Mouse (Mus musculus): ENCODE results near the gene Zfp941. TPM values are rescaled to one million over a fixed set of nuclear protein-coding genes. Genes with fewer than 3 reads are reported as not detected.

Zfp941 gene
- 1.1 TPM for polyA plus RNA-seq (2014; fragmentation: Illumina TruSeq; extraction: RNeasy Lipid Tissue Mini Kit (QIAGEN cat#74804); ENCODE audit: low read depth, low replicate concordance)

DNA sequence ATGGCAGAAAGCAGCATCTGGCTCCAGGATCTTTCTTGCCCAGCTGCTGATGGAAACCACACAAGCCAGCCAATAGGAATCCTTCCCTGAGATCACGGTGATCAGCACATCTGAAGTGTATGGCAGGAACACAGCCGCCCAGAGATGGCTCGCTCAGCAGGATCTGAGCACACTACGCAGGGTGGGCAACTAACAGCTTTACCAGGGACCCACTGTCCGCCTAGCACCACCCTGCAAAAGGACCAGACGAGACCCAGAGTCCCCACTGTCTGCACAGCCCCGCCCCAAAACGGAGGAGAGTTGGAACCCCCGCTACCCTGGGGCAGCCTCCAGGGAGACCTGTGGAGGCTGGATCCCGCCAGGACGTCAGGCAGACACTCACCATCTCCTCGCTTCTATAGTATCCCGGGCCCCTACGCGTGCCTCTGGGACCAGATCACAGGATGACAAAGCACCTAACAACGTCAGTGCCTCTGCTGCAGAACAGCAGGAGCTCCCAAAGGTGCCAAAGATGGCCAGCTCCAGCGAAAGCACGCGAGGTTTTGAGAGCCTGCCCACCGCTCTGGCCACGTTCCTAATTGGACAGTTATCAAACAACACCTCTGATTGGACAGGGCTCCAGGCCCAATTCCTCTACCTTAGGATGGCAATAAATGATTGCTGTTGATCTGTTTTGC lies at the start of gene Zfp941:
Gene Zfp941 (minus strand): TSS at position 526 of the 677 bp plus-strand sequence.

DNA sequence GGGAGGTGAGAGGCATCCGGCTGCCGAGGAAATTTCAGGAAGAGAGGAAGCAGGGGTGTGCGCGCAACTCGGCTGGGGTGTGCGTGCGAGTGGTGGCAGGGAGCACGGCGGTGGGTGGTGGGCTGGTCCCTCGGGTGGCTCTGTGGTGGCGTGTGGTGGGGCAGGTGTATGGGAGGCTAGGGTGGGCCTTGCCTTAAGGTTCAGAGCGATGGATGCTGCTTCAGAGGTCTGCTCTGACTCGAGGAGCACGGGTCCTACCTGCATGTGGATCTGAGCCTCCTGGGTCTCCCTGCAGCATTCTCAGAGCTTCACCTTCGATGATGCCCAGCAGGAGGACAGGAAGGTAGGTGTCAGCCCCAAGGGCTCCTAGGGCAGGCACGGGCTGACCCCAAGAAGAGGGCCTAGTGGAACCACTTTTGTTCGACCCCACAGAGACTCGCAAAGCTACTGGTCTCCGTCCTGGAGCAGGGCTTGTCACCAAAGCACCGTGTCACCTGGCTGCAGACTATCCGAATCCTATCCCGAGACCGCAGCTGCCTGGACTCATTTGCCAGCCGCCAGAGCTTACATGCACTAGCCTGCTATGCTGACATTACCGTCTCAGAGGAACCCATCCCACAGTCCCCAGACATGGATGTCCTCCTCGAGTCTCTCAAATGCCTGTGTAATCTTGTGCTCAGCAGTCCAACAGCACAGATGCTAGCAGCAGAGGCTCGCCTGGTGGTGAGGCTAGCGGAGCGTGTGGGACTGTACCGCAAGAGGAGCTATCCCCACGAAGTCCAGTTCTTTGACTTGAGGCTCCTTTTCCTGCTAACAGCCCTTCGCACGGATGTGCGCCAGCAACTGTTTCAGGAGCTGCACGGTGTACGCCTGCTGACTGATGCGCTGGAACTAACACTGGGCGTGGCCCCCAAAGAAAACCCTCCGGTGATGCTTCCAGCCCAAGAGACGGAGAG lies 35.9 kb upstream of the Zfp941 start, which contains the start of gene Bet1l:
Gene Bet1l (minus strand): TSS at position 28 of the 956 bp plus-strand sequence.

DNA sequence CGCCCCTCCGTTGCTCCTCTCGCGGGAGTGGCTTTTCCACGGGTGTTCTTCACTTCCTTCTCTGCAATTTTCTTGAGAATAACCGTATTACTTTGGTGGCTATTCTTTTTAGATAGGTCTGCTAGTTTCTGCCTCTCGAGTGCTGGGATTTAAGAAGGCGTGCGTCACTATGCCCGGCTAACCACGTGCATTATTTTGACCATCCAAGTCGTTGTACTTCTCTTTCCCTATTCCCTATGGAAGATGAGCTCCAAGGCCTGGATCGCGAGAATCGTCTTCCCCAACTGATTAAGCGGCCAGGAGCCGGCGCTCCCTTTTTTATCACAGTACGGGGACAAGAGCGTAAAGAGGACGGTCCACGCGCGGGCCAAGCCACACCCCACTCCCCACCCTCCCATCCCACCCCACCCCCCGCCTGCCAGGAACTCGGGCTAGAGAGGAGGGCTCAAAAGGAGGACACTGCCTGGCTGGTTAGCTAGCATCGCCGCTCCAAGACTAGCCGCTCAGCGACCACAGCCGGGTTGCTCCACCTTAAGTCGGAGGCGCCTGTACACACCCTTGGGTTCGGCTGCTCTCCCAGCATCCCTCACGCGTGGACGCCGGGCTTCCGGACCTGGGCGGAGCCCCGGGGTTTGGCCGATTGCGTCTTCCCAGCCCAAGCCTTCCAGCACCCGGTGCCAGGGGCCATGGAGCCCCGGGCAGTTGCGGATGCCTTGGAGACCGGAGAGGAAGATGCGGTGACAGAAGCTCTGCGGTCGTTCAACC lies 35.0 kb upstream of the Zfp941 start, which contains the start of gene Ric8a:
Gene Ric8a (plus strand): TSS at position 173 of the 765 bp plus-strand sequence.

DNA sequence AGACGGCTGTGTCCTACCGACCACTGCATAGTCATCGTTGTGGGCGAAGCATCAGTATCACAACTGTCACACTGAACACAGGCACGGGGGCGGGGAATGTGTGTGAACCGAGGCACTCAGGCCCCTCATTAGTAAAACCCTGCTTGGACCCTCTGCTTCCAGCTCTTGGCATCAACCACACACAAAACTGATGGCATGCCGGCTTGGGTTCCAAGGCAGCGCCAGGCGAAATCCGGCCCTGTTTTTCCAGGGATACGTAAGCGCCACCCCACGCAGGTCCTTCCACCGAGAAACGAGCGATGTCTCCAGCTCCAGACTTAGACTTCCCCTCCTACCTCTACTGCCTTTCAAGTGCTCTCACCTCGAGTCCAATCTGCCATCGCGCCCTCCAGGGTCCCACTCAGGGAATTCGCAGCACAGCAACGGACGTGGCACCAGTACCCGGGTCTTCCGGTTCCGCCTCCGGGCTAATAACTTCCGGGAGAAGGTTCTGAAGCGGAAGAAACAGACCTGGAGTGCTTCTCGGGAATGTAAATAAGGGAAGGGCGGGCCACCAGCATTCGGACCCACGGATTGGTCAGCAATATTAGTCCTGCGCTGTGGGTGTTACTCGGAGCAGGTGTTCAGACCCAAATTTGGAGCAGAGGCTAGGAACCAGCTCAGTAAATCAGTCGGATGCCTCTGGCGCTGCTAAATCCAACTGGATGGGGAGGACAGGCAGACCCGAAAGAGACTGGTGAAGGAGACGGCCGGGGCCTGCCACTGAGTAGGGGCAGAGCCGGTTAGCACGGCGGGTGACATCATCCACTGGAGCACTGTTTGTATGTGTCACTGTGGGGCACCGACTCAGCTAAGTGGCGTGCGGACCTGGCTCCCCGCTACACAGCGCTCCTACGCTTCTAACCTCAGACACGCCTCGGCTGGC lies 34.1 kb upstream of the Zfp941 start, which contains the start of gene Gm45785:
Gene Gm45785 (minus strand): TSS at position 472 of the 925 bp plus-strand sequence.

DNA sequence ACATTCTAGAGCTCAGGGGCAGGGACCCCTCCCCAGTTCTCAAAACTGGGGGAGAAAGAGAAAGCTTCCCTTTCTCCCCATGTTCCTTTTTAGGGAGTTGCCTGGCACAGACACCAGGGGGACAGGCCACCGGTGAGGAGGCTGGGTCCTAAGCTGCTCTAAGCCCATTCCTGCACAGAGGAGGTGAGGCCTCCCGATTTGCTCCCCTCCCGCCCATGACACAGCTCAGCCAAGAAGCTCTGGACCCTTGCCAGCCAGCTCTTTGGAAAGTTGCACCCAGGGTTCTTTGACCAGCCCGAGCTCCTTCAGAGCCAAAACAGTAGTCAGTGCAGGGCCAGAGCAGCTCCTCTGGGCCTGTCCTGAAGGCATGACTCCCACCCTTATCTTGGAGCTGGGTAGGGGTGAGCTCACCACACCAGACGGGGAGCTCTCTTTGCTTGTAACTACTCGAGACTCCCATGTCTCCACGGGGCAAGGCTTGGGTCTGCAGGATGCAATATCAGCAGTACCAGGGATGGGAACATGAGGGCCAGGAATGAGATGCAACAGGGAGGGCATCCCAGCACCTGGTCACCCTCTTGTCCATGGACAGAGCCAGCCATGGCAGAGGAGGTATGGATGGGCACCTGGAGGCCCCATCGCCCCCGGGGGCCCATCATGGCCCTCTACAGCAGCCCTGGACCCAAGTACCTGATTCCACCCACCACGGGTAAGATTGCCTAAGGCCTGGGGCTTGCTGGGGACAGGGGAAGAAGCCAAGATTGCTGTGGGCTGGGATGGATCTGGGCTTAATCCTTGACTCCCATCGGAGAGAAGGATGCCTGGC lies 26.0 kb upstream of the Zfp941 start, which contains the start of gene Odf3:
Gene Odf3 (plus strand): TSS at position 51 of the 826 bp plus-strand sequence.

DNA sequence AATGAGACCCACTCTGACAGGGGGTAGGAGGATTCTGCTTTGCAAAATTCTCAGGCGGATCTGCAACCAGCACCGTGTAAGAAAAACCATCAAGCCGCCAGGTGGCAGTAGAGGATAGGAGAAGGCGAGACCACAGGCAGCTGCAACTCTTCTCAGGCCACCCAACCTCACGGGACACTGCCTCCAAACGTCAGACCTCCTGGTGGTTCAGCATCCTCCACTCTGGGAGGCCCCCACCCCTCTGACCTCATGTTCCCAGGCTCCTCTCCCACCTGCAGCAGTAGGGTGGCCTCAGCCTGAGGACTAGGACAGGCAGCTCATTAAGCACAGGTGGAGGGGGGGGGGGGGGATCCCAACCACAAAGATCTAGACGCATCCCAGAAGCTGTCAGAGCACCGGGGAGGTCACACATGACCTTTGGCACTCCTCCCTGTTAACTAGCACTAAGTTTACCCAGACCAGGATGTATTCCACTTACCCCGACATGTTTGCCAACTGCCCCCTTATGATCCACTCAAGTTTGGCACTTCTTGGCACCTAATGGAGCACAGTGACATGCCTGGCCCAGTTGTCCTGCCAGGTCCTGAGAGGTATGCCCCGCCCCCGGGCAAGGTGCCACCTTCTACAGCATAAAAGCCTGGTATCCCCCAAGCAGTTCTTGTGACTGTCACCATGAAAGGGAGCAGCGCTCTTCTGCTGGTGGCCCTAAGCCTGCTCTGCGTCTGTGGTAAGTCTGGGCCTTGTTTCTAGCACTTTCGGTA lies 23.1 kb upstream of the Zfp941 start, which contains the start of gene Scgb1c1:
Gene Scgb1c1 (plus strand): TSS at position 643 of the 761 bp plus-strand sequence.

DNA sequence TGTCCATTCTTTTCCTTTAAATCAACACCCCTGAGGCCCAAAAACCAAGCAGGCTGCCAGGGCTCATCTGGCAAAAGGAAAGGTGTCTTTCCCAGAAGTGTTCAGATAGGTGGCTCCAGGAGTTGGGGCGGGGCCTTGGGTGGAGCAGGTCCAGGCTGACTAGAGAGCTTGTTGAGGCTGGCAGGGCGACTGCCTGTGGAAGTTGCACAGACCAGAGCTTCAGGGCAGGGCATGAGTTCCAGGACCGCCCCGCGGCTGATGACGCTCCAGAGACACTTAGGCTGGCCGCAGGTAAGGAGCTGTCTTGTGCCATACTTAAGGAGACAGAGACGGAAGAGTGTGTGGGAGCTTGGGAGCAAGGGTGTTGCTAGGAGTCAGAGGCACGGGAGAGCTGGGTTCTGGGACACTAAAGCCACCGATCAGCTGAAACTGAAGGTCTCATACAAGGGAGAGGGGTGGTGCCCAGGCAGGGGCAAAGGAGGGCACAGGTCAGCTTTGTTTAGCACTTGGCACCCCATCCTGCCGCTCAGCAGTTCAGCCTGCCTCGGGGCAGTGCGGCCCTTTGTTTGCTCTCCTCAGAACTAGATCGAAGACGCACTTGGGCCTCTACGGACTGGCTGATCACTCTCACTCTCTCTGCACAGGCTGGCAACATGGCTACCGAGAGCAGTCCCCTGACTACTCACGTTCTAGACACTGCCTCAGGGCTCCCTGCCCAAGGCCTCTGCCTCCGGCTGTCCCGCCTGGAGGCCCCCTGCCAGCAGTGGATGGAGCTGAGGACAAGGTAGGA lies 13.2 kb upstream of the Zfp941 start, which contains the start of gene Urah:
Gene Urah (plus strand): TSS at position 51 of the 790 bp plus-strand sequence.

DNA sequence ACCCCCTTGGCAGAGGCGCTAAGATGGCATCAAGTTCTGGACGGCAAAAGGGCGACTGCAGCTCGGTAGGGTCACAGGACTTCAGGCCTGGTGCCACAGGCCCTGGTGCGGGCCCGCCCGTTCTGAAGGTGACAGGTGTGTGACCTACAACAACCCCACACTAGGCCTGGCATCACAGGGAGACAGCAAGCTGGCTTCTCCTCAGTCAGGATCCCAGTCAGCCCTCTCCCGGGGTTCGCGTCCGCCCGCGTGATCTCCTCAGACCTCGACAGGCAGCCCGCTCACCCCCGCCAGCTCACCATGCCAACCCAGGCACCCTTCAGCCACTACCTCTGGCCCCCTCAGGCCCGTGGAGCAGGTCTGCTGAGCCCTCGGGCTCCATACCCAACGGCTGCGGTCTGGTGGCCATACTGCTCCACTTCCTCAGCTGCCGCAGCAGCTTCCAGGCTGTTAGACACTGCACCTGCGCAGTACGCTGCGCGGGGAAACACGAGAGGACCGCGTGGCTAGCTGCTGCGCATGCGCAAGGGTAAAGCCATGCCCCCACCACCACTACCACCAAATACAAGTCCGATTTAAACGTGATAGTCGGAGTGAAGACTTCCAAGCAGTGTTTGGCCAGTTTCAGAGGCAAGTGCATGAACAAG lies 34.4 kb downstream of the Zfp941 start, which contains the start of gene Syce1:
Gene Syce1 (minus strand): TSS at position 447 of the 647 bp plus-strand sequence.

DNA sequence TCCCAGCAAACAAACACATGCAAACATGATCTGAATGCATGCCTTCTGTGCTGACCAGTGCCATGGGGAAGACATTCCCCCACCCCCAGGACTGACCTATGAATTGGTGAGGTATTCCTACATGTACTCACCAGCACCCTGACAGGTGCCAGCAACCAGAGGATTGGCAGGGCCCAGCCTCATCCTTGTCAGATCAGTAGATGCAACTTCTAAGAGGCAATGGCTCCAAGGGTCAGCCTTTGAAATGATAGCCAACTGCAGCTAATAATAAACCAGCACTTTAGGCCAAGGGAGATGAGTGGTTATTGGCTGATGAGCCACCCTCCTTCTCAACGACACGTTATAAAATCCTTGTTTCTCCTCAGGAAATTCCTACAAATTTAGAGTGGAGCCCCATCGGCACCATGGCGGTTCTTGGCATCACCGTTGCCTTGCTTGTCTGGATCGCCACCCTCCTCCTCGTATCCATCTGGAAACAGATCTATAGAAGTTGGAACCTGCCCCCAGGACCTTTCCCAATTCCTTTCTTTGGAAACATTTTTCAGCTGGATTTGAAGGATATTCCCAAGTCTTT lies 58.4 kb downstream of the Zfp941 start, which contains the start of gene Cyp2e1:
Gene Cyp2e1 (plus strand): TSS at position 293 of the 574 bp plus-strand sequence.

Other genes starting within 250 kb of the Zfp941 start
- gene Olfr46, start 220.9 kb downstream of the Zfp941 start, polyA plus RNA-seq (2014; fragmentation: Illumina TruSeq; extraction: RNeasy Lipid Tissue Mini Kit (QIAGEN cat#74804); ENCODE audit: low read depth, low replicate concordance), result not detected
- not detected for gene Olfr61, start 193.2 kb downstream of the Zfp941 start, polyA plus RNA-seq (2014; fragmentation: Illumina TruSeq; extraction: RNeasy Lipid Tissue Mini Kit (QIAGEN cat#74804); ENCODE audit: low read depth, low replicate concordance)
- gene Olfr53, start 175.7 kb downstream of the Zfp941 start, polyA plus RNA-seq (2014; fragmentation: Illumina TruSeq; extraction: RNeasy Lipid Tissue Mini Kit (QIAGEN cat#74804); ENCODE audit: low read depth, low replicate concordance), result not detected
- gene Olfr539, start 162.2 kb downstream of the Zfp941 start, polyA plus RNA-seq (2014; fragmentation: Illumina TruSeq; extraction: RNeasy Lipid Tissue Mini Kit (QIAGEN cat#74804); ENCODE audit: low read depth, low replicate concordance), result not detected
- gene Olfr45, start 140.2 kb downstream of the Zfp941 start, polyA plus RNA-seq (2014; fragmentation: Illumina TruSeq; extraction: RNeasy Lipid Tissue Mini Kit (QIAGEN cat#74804); ENCODE audit: low read depth, low replicate concordance), result not detected
- not detected for gene Olfr541, start 124.9 kb downstream of the Zfp941 start, polyA plus RNA-seq (2014; fragmentation: Illumina TruSeq; extraction: RNeasy Lipid Tissue Mini Kit (QIAGEN cat#74804); ENCODE audit: low read depth, low replicate concordance)
- 135 TPM for gene Cyp2e1, start 58.4 kb downstream of the Zfp941 start, polyA plus RNA-seq (2014; fragmentation: Illumina TruSeq; extraction: RNeasy Lipid Tissue Mini Kit (QIAGEN cat#74804); ENCODE audit: low read depth, low replicate concordance)
- not detected for gene Syce1, start 34.3 kb downstream of the Zfp941 start, polyA plus RNA-seq (2014; fragmentation: Illumina TruSeq; extraction: RNeasy Lipid Tissue Mini Kit (QIAGEN cat#74804); ENCODE audit: low read depth, low replicate concordance)
- gene Urah, start 12.8 kb upstream of the Zfp941 start, polyA plus RNA-seq (2014; fragmentation: Illumina TruSeq; extraction: RNeasy Lipid Tissue Mini Kit (QIAGEN cat#74804); ENCODE audit: low read depth, low replicate concordance), result 2.1 TPM
- gene Scgb1c1, start 23.4 kb upstream of the Zfp941 start, polyA plus RNA-seq (2014; fragmentation: Illumina TruSeq; extraction: RNeasy Lipid Tissue Mini Kit (QIAGEN cat#74804); ENCODE audit: low read depth, low replicate concordance), result not detected
- gene Odf3, start 25.6 kb upstream of the Zfp941 start, polyA plus RNA-seq (2014; fragmentation: Illumina TruSeq; extraction: RNeasy Lipid Tissue Mini Kit (QIAGEN cat#74804); ENCODE audit: low read depth, low replicate concordance), result not detected
- not detected for gene Gm45785, start 34.2 kb upstream of the Zfp941 start, polyA plus RNA-seq (2014; fragmentation: Illumina TruSeq; extraction: RNeasy Lipid Tissue Mini Kit (QIAGEN cat#74804); ENCODE audit: low read depth, low replicate concordance)
- 4.2 TPM for gene Ric8a, start 34.8 kb upstream of the Zfp941 start, polyA plus RNA-seq (2014; fragmentation: Illumina TruSeq; extraction: RNeasy Lipid Tissue Mini Kit (QIAGEN cat#74804); ENCODE audit: low read depth, low replicate concordance)
- gene Bet1l, start 35.4 kb upstream of the Zfp941 start, polyA plus RNA-seq (2014; fragmentation: Illumina TruSeq; extraction: RNeasy Lipid Tissue Mini Kit (QIAGEN cat#74804); ENCODE audit: low read depth, low replicate concordance), result 3.2 TPM
- gene Psmd13, start 59.8 kb upstream of the Zfp941 start, polyA plus RNA-seq (2014; fragmentation: Illumina TruSeq; extraction: RNeasy Lipid Tissue Mini Kit (QIAGEN cat#74804); ENCODE audit: low read depth, low replicate concordance), result 149 TPM
- gene Sirt3, start 60.1 kb upstream of the Zfp941 start, polyA plus RNA-seq (2014; fragmentation: Illumina TruSeq; extraction: RNeasy Lipid Tissue Mini Kit (QIAGEN cat#74804); ENCODE audit: low read depth, low replicate concordance), result 4.8 TPM
- gene Cox8b, start 78.3 kb upstream of the Zfp941 start, polyA plus RNA-seq (2014; fragmentation: Illumina TruSeq; extraction: RNeasy Lipid Tissue Mini Kit (QIAGEN cat#74804); ENCODE audit: low read depth, low replicate concordance), result not detected
- 5.4 TPM for gene Nlrp6, start 98.7 kb upstream of the Zfp941 start, polyA plus RNA-seq (2014; fragmentation: Illumina TruSeq; extraction: RNeasy Lipid Tissue Mini Kit (QIAGEN cat#74804); ENCODE audit: low read depth, low replicate concordance)
- gene Pgghg, start 119.2 kb upstream of the Zfp941 start, polyA plus RNA-seq (2014; fragmentation: Illumina TruSeq; extraction: RNeasy Lipid Tissue Mini Kit (QIAGEN cat#74804); ENCODE audit: low read depth, low replicate concordance), result 1.1 TPM
- gene Ifitm5, start 128.1 kb upstream of the Zfp941 start, polyA plus RNA-seq (2014; fragmentation: Illumina TruSeq; extraction: RNeasy Lipid Tissue Mini Kit (QIAGEN cat#74804); ENCODE audit: low read depth, low replicate concordance), result not detected
- not detected for gene Gm45717, start 133.8 kb upstream of the Zfp941 start, polyA plus RNA-seq (2014; fragmentation: Illumina TruSeq; extraction: RNeasy Lipid Tissue Mini Kit (QIAGEN cat#74804); ENCODE audit: low read depth, low replicate concordance)
- 44.1 TPM for gene Ifitm2, start 133.8 kb upstream of the Zfp941 start, polyA plus RNA-seq (2014; fragmentation: Illumina TruSeq; extraction: RNeasy Lipid Tissue Mini Kit (QIAGEN cat#74804); ENCODE audit: low read depth, low replicate concordance)
- 5.3 TPM for gene Ifitm1, start 145.0 kb upstream of the Zfp941 start, polyA plus RNA-seq (2014; fragmentation: Illumina TruSeq; extraction: RNeasy Lipid Tissue Mini Kit (QIAGEN cat#74804); ENCODE audit: low read depth, low replicate concordance)
- gene Ifitm3, start 188.6 kb upstream of the Zfp941 start, polyA plus RNA-seq (2014; fragmentation: Illumina TruSeq; extraction: RNeasy Lipid Tissue Mini Kit (QIAGEN cat#74804); ENCODE audit: low read depth, low replicate concordance), result 4.6 TPM
- gene Ifitm6, start 195.7 kb upstream of the Zfp941 start, polyA plus RNA-seq (2014; fragmentation: Illumina TruSeq; extraction: RNeasy Lipid Tissue Mini Kit (QIAGEN cat#74804); ENCODE audit: low read depth, low replicate concordance), result not detected
- not detected for gene Gm17387, start 207.0 kb upstream of the Zfp941 start, polyA plus RNA-seq (2014; fragmentation: Illumina TruSeq; extraction: RNeasy Lipid Tissue Mini Kit (QIAGEN cat#74804); ENCODE audit: low read depth, low replicate concordance)
- not detected for gene B4galnt4, start 238.9 kb upstream of the Zfp941 start, polyA plus RNA-seq (2014; fragmentation: Illumina TruSeq; extraction: RNeasy Lipid Tissue Mini Kit (QIAGEN cat#74804); ENCODE audit: low read depth, low replicate concordance)